Mouse (Mus musculus): ENCODE data around the gene Wdr5.

The Wdr5 gene

GRCm38 (mm10) chr2:27514639-27515328 is at the start of gene Wdr5:
TSS of gene Wdr5 (plus strand) at chr2:27515157.
- peaks cover 3% of the 10 kb centered on the region; the same call in 1 of the 2 replicates for H3K36me3 ChIP-seq (ENCODE audit: control insufficient read depth, insufficient read depth, low read length, poor library complexity, severe bottlenecking)
- H3K27me3 ChIP-seq (ENCODE audit: control insufficient read depth, insufficient read depth, low read length, poor library complexity, severe bottlenecking) = no peaks in the 10 kb centered on the region
- DNase-seq (ENCODE audit: low read depth, low spot score) = peak; percentile 95

- H3K36me3 ChIP-seq (ENCODE audit: control insufficient read depth, insufficient read depth, low read length, poor library complexity, severe bottlenecking) = no peaks in the 10 kb centered on the region
- DNase-seq (ENCODE audit: low read depth, low spot score) = peak; percentile 73
- no peaks in the 10 kb centered on the region for H3K27me3 ChIP-seq (ENCODE audit: control insufficient read depth, insufficient read depth, low read length, poor library complexity, severe bottlenecking)
Observed at GRCm38 (mm10) chr2:27469292-27469990, 45.5 kb upstream of the Wdr5 start.

DNA sequence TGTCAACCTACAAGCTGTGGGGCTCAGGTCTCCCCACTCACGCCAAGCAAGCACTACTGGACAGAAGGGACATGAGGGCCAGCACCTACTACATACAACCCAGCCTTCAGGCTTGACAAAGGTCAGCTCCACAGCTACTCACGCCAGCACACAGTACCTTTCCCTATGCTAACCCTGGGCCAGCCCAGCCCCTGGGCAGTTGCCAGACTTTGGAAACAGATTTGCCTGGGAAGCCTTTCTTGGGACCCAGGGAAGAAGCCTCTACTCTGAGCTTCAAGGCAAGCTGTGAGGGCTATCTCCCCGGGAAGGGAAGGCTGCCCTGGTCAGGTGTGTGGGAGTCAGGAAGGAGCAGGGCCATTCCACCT is 45.0 kb upstream of the Wdr5 start:
- Histone ChIP-seq H3K27me3 (ENCODE audit: control insufficient read depth, insufficient read depth, low read length, poor library complexity, severe bottlenecking) (no peaks in the 10 kb centered on the region), H3K36me3 (ENCODE audit: control insufficient read depth, insufficient read depth, low read length, poor library complexity, severe bottlenecking) (no peaks in the 10 kb centered on the region)
- no peak for DNase-seq (ENCODE audit: low read depth, low spot score)

- no peaks in the 10 kb centered on the region for H3K36me3 ChIP-seq (ENCODE audit: control insufficient read depth, insufficient read depth, low read length, poor library complexity, severe bottlenecking)
- no peak for DNase-seq (ENCODE audit: low read depth, low spot score)
- no peaks in the 10 kb centered on the region for H3K27me3 ChIP-seq (ENCODE audit: control insufficient read depth, insufficient read depth, low read length, poor library complexity, severe bottlenecking)
Observed at GRCm38 (mm10) chr2:27470535-27470934, 44.4 kb upstream of the Wdr5 start.

DNA sequence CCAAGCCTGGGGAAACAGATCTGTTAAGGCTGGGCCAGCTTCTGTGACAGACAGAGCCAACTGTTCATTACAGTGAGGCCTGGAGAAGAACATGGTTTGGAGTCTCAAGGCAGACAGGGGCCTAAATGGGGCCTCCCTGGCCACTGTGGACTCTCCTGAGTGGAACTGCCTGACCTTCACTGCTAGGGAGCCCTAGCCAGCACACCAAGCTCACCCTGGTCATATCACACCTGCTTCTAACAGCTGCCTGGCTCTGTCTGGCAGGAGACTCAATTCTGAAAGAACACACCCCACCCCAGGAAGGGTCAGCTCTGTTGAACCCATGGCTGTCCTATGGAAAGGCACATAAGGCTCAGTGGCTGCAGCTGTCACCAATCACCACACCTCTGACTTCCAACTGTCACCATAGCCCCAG is 43.8 kb upstream of the Wdr5 start:
- no peaks in the 10 kb centered on the region for H3K36me3 ChIP-seq (ENCODE audit: control insufficient read depth, insufficient read depth, low read length, poor library complexity, severe bottlenecking)
- H3K27me3 ChIP-seq (ENCODE audit: control insufficient read depth, insufficient read depth, low read length, poor library complexity, severe bottlenecking) = no peaks in the 10 kb centered on the region
- DNase-seq (ENCODE audit: low read depth, low spot score) = no peak

- H3K27me3 ChIP-seq (ENCODE audit: control insufficient read depth, insufficient read depth, low read length, poor library complexity, severe bottlenecking) = no peaks in the 10 kb centered on the region
- peak; percentile 38 for DNase-seq (ENCODE audit: low read depth, low spot score)
- H3K36me3 ChIP-seq (ENCODE audit: control insufficient read depth, insufficient read depth, low read length, poor library complexity, severe bottlenecking) = no peaks in the 10 kb centered on the region
Observed at GRCm38 (mm10) chr2:27473061-27473765, 41.7 kb upstream of the Wdr5 start.

GRCm38 (mm10) chr2:27473911-27474310 is 41.0 kb upstream of the Wdr5 start:
- Histone ChIP-seq H3K27me3 (ENCODE audit: control insufficient read depth, insufficient read depth, low read length, poor library complexity, severe bottlenecking) (no peaks in the 10 kb centered on the region), H3K36me3 (ENCODE audit: control insufficient read depth, insufficient read depth, low read length, poor library complexity, severe bottlenecking) (no peaks in the 10 kb centered on the region)
- DNase-seq (ENCODE audit: low read depth, low spot score) = no peak

DNA sequence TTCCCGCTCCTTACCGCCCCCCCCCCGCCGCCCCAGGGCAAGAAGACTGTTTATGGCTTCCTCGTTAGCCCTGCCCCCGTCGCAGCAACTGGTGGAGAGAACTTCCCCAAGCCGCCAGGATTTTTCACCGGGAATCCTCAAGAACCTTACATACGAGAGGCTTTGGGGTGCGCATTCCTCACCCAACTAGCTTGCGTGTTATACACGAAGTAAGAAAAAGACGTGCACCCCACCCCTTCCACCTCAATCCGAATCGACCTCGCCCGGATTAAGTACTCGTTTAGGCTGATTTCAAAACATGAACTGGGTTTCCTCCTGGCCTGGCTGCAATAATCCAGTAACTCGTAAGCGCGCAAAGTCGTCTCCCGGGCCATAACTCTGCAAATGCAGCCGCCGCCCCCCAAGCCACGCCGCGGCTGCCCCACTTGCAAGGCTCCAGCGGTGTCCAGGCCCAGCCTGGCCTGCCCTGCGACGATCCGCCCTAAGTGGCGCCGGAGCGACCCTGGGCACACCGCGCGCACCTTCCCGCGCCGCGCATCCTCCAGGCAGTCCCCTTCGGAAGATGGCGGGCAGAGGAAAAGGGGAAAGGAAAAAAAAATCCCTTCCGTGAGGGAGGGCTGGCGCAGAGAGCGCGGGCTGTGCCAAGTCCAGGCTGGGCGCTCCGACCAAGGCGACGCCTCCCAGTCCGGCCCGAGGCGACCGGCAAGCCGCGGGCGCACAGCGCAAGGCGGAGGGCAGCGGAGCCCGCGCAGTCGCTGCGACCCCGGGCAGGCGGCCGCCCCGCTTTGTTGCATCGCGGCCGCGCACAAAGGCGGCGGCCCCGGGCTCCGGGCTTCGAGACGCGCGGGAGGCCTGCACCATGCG is 40.1 kb upstream of the Wdr5 start:
- H3K27me3 ChIP-seq (ENCODE audit: control insufficient read depth, insufficient read depth, low read length, poor library complexity, severe bottlenecking) = no peaks in the 10 kb centered on the region
- peak; percentile 22 for DNase-seq (ENCODE audit: low read depth, low spot score)

GRCm38 (mm10) chr2:27475495-27476302 is 39.3 kb upstream of the Wdr5 start:
- peak; percentile 91 for DNase-seq (ENCODE audit: low read depth, low spot score)
- Histone ChIP-seq H3K27me3 (ENCODE audit: control insufficient read depth, insufficient read depth, low read length, poor library complexity, severe bottlenecking) (no peaks in the 10 kb centered on the region), H3K36me3 (ENCODE audit: control insufficient read depth, insufficient read depth, low read length, poor library complexity, severe bottlenecking) (no peaks in the 10 kb centered on the region)

More for the DNA sequence above, 40.1 kb upstream of the Wdr5 start:
- H3K36me3 ChIP-seq (ENCODE audit: control insufficient read depth, insufficient read depth, low read length, poor library complexity, severe bottlenecking) = no peaks in the 10 kb centered on the region

GRCm38 (mm10) chr2:27476303-27477192 is 38.4 kb upstream of the Wdr5 start:
- Histone ChIP-seq H3K36me3 (ENCODE audit: control insufficient read depth, insufficient read depth, low read length, poor library complexity, severe bottlenecking) (no peaks in the 10 kb centered on the region), H3K27me3 (ENCODE audit: control insufficient read depth, insufficient read depth, low read length, poor library complexity, severe bottlenecking) (no peaks in the 10 kb centered on the region)
- DNase-seq (ENCODE audit: low read depth, low spot score) = no peak

- DNase-seq (ENCODE audit: low read depth, low spot score) = no peak
- no peaks in the 10 kb centered on the region for H3K36me3 ChIP-seq (ENCODE audit: control insufficient read depth, insufficient read depth, low read length, poor library complexity, severe bottlenecking)
- no peaks in the 10 kb centered on the region for H3K27me3 ChIP-seq (ENCODE audit: control insufficient read depth, insufficient read depth, low read length, poor library complexity, severe bottlenecking)
Observed at GRCm38 (mm10) chr2:27479821-27480220, 35.1 kb upstream of the Wdr5 start.

- H3K36me3 ChIP-seq (ENCODE audit: control insufficient read depth, insufficient read depth, low read length, poor library complexity, severe bottlenecking) = no peaks in the 10 kb centered on the region
- no peaks in the 10 kb centered on the region for H3K27me3 ChIP-seq (ENCODE audit: control insufficient read depth, insufficient read depth, low read length, poor library complexity, severe bottlenecking)
- DNase-seq (ENCODE audit: low read depth, low spot score) = peak; percentile 61
Observed at GRCm38 (mm10) chr2:27480367-27480766, 34.6 kb upstream of the Wdr5 start.

- Histone ChIP-seq H3K27me3 (ENCODE audit: control insufficient read depth, insufficient read depth, low read length, poor library complexity, severe bottlenecking) (no peaks in the 10 kb centered on the region), H3K36me3 (ENCODE audit: control insufficient read depth, insufficient read depth, low read length, poor library complexity, severe bottlenecking) (no peaks in the 10 kb centered on the region)
- no peak for DNase-seq (ENCODE audit: low read depth, low spot score)
Observed at GRCm38 (mm10) chr2:27482265-27482861, 32.6 kb upstream of the Wdr5 start.
